Mouse (Mus musculus) forebrain, postnatal 0 days (tissue): ENCODE measurements at regions not wholly inside any gene's neighbourhood (a gene's known extent, or its start where the extent isn't known, plus 50 kb on each side); places are given as distances from the start of the nearest gene placed in this dataset.
"Not testable (repeated sequence)": the region's sequence is repeated elsewhere in the genome, so short reads cannot be mapped to it uniquely, and the experiment has no call there.

Experiments
- ATAC-seq: fragments of 200-750 bp; cut with Nextera tagmentation; 2 replicates; pipeline ENCODE4 v1.8.0; 2017; ENCODE audit warnings: mild to moderate bottlenecking, moderate library complexity
- DNase-seq: peaks from one replicate; pipeline ENCODE4 v3.0.0-alpha.2; 2015
- H3K27ac ChIP-seq: fragments of 300-500 bp; sonication (generic); 2 replicates; pipeline ENCODE4 v1.5.1; 2014; ENCODE audit warnings: low read depth, mild to moderate bottlenecking, antibody characterized with exemption, low read length, moderate library complexity, mixed read lengths
- H3K27me3 ChIP-seq: fragments of 300-500 bp; sonication (generic); 2 replicates; pipeline ENCODE4 v1.6.1; 2014; ENCODE audit warnings: mild to moderate bottlenecking, low read length, mixed read lengths; ENCODE audit not compliant: insufficient read depth
- H3K36me3 ChIP-seq: fragments of 300-500 bp; sonication (generic); 2 replicates; pipeline ENCODE4 v1.6.1; 2014; ENCODE audit warnings: mild to moderate bottlenecking, moderate library complexity; ENCODE audit not compliant: insufficient read depth
- H3K4me1 ChIP-seq: fragments of 300-500 bp; sonication (generic); 2 replicates; pipeline ENCODE4 v1.6.1; 2014; ENCODE audit warnings: antibody characterized with exemption; ENCODE audit not compliant: insufficient read depth
- H3K4me2 ChIP-seq: fragments of 300-500 bp; sonication (generic); 2 replicates; pipeline ENCODE4 v1.6.1; 2014; ENCODE audit warnings: low read depth, mild to moderate bottlenecking, moderate library complexity
- H3K4me3 ChIP-seq: fragments of 300-500 bp; sonication (generic); 2 replicates; pipeline ENCODE4 v1.5.1; 2014; ENCODE audit warnings: low read depth, low read length, mixed read lengths
- H3K9ac ChIP-seq: fragments of 300-500 bp; sonication (generic); 2 replicates; pipeline ENCODE4 v1.6.1; 2014; ENCODE audit warnings: mild to moderate bottlenecking
- H3K9me3 ChIP-seq: fragments of 300-500 bp; sonication (generic); 2 replicates; pipeline ENCODE4 v1.6.1; 2016; ENCODE audit warnings: low read length
- CTCF ChIP-seq: sonication (generic); IDR thresholded peaks from 2 replicates; pipeline ENCODE4 v1.5.1; 2016; ENCODE audit warnings: antibody characterized with exemption, control low read depth, low read depth
- WGBS: fragments of 180-500 bp; shearing (Covaris S2); extraction: QIAGEN DNeasy Blood & Tissue Kit; methylation state at CpG from one replicate; pipeline ENCODE4 v1.1.7; 2014; 5-methylcytosine and 5-hydroxymethylcytosine counted together

DNA sequence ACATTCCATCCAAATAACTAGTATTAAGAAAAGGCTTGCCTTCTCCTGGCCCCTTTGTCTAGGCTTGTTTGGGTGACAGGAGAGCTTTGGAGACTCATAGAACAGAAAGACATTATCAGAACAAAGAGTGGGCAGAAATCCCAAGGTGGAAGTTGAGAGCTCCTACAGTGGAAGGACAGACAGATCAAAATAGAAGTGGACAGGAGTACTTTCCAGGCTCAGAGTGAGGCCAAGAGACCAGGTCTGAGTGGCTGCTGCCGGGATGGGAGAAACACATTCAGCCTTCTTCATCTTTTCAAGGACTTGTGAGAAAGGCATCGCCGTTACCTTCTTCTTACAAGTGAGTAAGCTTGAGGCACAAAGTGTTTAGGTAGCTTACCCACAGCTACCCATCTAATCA is 197.5 kb downstream of the Fam43a start:
- Histone ChIP-seq H3K4me3 (no peak overlapping the region), H3K9ac (no peak overlapping the region), H3K27me3 (no peaks in the 10 kb centered on the region), H3K4me2 (no peak overlapping the region), H3K27ac (no peak overlapping the region), H3K36me3 (no peaks in the 10 kb centered on the region), H3K9me3 (no peaks in the 10 kb centered on the region), H3K4me1 (peaks cover 8% of the 10 kb centered on the region; the same call in 1 of the 2 replicates)
- TF ChIP-seq CTCF: no peak
- DNase-seq (no peak), ATAC-seq (no peak)
- WGBS: 89% methylated on average over 3 of the region's 3 CpGs

DNA sequence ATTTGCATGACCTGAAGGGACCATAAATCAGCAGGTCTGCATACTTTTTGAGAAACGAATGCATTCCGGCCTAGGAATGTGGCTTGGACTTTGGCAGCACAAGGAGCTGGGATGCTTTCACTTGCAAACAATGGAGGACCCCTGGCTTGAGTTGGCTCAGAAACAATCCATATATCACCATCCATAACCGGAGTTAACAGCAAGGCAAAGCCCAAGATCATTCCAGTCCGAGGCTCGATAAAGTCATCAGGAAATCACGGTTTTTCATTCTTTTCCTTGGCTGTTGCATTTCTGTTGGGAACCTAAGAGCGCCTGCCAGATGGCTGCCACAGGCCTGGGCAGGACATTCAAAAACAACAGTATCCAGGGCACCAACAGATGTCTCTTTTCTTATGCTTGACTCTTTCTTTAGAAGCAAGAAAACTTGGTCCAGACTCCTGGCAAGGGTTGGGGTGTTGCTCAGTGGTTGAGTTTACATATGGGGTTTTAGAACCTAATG is 198.5 kb downstream of the Fam43a start:
- Histone ChIP-seq H3K4me1 (peaks cover 8% of the 10 kb centered on the region; the same call in 1 of the 2 replicates), H3K4me2 (no peak overlapping the region), H3K27me3 (no peaks in the 10 kb centered on the region), H3K36me3 (no peaks in the 10 kb centered on the region), H3K4me3 (no peak overlapping the region), H3K27ac (no peak overlapping the region), H3K9me3 (no peaks in the 10 kb centered on the region), H3K9ac (no peak overlapping the region)
- TF ChIP-seq CTCF: no peak
- 51% methylated on average over 7 of the region's 7 CpGs for WGBS
- DNase-seq (peak; percentile 52), ATAC-seq (peak; percentile 45)

DNA sequence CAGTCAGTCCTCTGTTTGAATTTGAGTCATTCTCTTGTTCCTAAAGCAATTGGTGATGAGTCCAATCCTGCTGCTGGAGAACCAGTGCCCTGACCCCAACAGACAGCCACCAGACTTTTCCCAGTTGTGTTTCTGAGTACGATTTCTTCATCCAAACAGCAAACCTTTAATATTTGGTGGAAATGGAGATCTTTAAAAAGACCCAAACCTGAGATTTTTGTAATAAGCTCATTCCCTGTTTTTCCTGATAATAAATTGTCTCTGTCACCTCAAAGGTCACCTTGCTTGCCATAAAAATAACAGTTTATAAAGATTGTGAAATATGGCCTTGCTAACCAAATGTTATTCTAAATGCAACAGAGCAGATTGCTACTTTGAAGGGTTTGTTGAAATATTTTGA is 199.0 kb downstream of the Fam43a start:
- Histone ChIP-seq H3K27me3 (no peaks in the 10 kb centered on the region), H3K9me3 (no peaks in the 10 kb centered on the region), H3K9ac (no peak overlapping the region), H3K4me1 (peaks cover 2% of the 10 kb centered on the region; the same call in 1 of the 2 replicates), H3K36me3 (no peaks in the 10 kb centered on the region), H3K4me3 (no peak overlapping the region), H3K27ac (no peak overlapping the region), H3K4me2 (no peak overlapping the region)
- ATAC-seq (no peak), DNase-seq (no peak)
- TF ChIP-seq CTCF: no peak
- WGBS: 85% methylated on average over 1 of the region's 1 CpGs

DNA sequence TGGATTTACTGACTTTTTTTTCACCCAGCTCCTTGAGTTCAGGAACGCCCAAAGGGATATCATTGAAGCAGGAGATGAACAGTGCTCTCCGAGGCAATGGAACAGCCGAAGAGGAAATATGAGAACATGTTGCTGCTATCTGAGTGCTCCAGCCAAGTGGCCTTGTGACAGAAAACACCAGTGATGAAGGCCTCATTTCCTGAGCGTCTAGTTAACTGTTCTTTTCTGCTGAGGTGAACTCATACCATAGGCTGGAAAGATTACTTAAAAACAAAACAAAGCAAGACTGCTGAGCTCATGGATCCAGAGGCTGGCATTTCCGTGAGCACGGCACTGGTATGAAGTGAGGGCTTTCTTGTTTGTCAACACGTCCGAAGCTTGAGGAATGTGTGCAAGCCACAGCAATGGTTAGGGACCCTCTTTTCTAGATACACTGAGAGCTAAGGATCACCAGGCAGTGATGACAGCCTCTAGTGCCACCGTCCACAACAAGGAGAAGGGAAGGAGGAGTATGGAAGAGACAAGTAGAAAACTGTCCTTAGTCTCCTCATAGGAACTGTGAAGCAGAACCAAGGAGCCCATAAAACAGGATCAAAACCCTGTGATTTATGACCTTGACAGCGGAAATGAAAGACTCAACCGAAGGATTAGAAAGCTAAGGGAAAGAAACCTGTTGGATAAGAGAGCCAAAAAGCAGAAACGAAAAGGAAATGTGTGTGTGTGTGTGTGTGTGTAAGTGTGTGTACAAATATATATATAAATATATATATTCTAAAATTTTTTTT is 200.4 kb downstream of the Fam43a start:
- H3K9me3 ChIP-seq: no peaks in the 10 kb centered on the region
- ATAC-seq (no peak), DNase-seq (no peak)
- TF ChIP-seq CTCF: no peak
- 82% methylated on average over 12 of the region's 12 CpGs for WGBS
- H3K9ac ChIP-seq: no peak overlapping the region
- H3K27ac ChIP-seq: no peak overlapping the region
- no peaks in the 10 kb centered on the region for H3K27me3 ChIP-seq
- no peak overlapping the region for H3K4me2 ChIP-seq
- H3K4me1 ChIP-seq: no peaks in the 10 kb centered on the region
- no peak overlapping the region for H3K4me3 ChIP-seq
- H3K36me3 ChIP-seq: no peaks in the 10 kb centered on the region

DNA sequence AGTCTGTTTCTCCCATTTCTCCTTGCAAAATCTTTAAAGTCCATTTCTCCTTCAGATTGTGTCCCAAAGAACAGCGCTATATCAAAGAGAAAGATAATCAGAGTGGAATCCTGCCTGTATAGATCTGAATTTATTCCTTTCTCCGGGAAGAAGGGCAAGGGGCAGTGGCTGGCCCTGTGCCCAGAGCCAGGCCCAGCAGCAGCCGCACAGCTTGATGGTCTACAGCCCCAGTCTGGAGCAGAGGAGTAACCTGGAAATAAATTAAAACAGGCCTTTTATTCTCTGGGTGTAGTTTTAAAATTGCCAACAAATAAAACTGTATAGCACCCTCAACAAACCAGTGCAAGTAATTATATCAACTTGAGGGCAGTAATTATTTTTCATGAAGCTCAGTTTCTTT is 204.5 kb downstream of the Fam43a start:
- DNase-seq (no peak), ATAC-seq (no peak)
- no peaks in the 10 kb centered on the region for H3K4me1 ChIP-seq
- 46% methylated on average over 3 of the region's 3 CpGs for WGBS
- H3K9me3 ChIP-seq: no peaks in the 10 kb centered on the region
- H3K4me2 ChIP-seq: no peak overlapping the region
- H3K27me3 ChIP-seq: no peaks in the 10 kb centered on the region
- no peak overlapping the region for H3K9ac ChIP-seq
- TF ChIP-seq CTCF: no peak
- H3K4me3 ChIP-seq: no peak overlapping the region
- no peaks in the 10 kb centered on the region for H3K36me3 ChIP-seq
- no peak overlapping the region for H3K27ac ChIP-seq

DNA sequence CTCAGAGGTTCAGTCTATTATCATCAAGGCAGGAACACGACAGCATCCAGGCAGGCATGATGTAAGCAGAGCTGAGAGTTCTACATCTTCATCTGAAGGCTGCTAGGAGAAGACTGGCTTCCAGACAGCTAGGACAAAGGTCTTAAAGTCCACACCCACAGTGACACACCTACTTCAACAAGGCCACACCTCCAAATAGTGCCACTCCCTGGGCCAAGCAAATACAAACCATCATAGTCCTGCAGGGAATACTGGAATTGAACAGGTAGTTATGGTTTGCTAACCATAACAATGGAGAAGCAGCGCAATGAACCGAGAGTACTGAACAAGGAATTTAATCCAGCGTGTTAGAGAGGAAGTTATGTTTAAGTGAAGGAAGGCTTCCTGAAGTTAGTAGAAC is 206.7 kb downstream of the Fam43a start:
- H3K27ac ChIP-seq, H3K9me3 ChIP-seq, H3K9ac ChIP-seq, H3K4me2 ChIP-seq, ATAC-seq, H3K4me1 ChIP-seq, DNase-seq, H3K27me3 ChIP-seq, H3K36me3 ChIP-seq, H3K4me3 ChIP-seq: not testable (repeated sequence)
- 94% methylated on average over 4 of the region's 4 CpGs for WGBS

DNA sequence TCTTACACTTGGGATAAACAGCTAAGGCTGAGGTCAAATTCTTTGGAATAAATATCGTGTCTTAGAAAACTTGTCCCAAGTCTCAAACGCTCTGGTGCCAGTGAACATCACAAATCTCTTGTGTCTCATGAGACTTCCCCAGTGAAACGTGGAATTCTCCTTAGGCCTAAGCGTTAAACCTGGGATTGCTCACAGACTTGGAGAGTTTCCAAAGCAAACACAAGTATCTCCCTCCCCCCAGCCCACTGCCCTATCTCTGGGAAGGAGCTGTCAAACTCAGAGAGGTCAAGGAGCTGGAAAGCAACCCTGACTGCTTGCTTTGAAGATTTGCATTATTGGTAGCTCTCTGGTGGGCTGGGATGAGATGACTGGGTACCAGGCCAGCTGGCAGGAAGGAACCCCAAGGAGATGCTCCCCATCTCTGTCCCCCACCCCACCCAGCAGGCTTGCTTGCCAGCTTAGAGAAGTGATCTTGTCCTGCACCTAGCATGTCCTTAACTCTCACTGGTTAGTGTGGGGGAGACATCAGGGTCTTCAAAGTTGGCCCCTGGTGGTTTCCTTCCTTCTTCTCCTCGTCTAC is 219.1 kb downstream of the Fam43a start:
- 69% methylated on average over 5 of the region's 5 CpGs for WGBS
- no peak for DNase-seq

More for the DNA sequence above, 219.1 kb downstream of the Fam43a start:
- Histone ChIP-seq H3K27me3 (no peaks in the 10 kb centered on the region), H3K36me3 (no peaks in the 10 kb centered on the region), H3K9ac (no peak overlapping the region), H3K4me3 (no peak overlapping the region), H3K27ac (no peak overlapping the region), H3K4me1 (peaks cover 13% of the 10 kb centered on the region), H3K4me2 (no peak overlapping the region), H3K9me3 (no peaks in the 10 kb centered on the region)
- ATAC-seq: no peak
- no peak for TF ChIP-seq CTCF
